ENCODE assay signal across 8 mouse cellular contexts in genomic region chr11:98964616-98965415, GRCm38 (mm10). TPM values are rescaled to one million over a fixed set of nuclear protein-coding genes. Genes with fewer than 3 reads are reported as not detected.
DNase-seq lines count a peak whose midpoint lies in the region; ATAC-seq lines count a peak whose summit lies in the region.

No protein-coding gene starts in this region.

- no peak overlapping the region for H3K4me2 ChIP-seq in midbrain, embryonic 16.5 days (ENCODE audit: low read length)
- peak overlapping the region; percentile 93 for H3K4me2 ChIP-seq in forebrain, embryonic 13.5 days
- peak overlapping the region; percentile 99 for H3K4me2 ChIP-seq in hindbrain, embryonic 13.5 days
- H3K4me2 ChIP-seq in liver, embryonic 16.5 days (ENCODE audit: low read depth, low read length) = peak overlapping the region; percentile 99; the same call in 1 of the 2 replicates

- H3K4me1 ChIP-seq in midbrain, embryonic 10.5 days = peaks cover 100% of the 10 kb centered on the region
- H3K4me1 ChIP-seq in midbrain, embryonic 16.5 days (ENCODE audit: control insufficient read depth, insufficient read depth, low read length) = peaks cover 85% of the 10 kb centered on the region
- H3K4me1 ChIP-seq in forebrain, embryonic 13.5 days = peaks cover 100% of the 10 kb centered on the region
- peaks cover 99% of the 10 kb centered on the region for H3K4me1 ChIP-seq in hindbrain, embryonic 13.5 days (replicated peaks)
- peaks cover 52% of the 10 kb centered on the region for H3K4me1 ChIP-seq in liver, embryonic 16.5 days (ENCODE audit: control insufficient read depth, low read depth, low read length)

- H3K36me3 ChIP-seq in midbrain, embryonic 10.5 days = peaks cover 14% of the 10 kb centered on the region; the same call in 1 of the 2 replicates
- no peaks in the 10 kb centered on the region for H3K36me3 ChIP-seq in midbrain, embryonic 16.5 days (ENCODE audit: control insufficient read depth, insufficient read depth, low read length)
- no peaks in the 10 kb centered on the region for H3K36me3 ChIP-seq in forebrain, embryonic 13.5 days (ENCODE audit: poor library complexity, severe bottlenecking)
- H3K36me3 ChIP-seq in hindbrain, embryonic 13.5 days = no peaks in the 10 kb centered on the region
- no peaks in the 10 kb centered on the region for H3K36me3 ChIP-seq in liver, embryonic 16.5 days (ENCODE audit: control insufficient read depth, insufficient read depth)

- DNase-seq in midbrain, embryonic 10.5 days (ENCODE audit: low spot score) = peak; percentile 38
- DNase-seq in thymus, postnatal 14 days = peak; percentile 81
- DNase-seq in left cerebral cortex, adult 8-10 months (ENCODE audit: low spot score in 2 of 2) = no peak
- DNase-seq in urinary bladder, adult 2 months (ENCODE audit: low spot score) = no peak

- no peak for ATAC-seq in midbrain, embryonic 16.5 days
- no peak for ATAC-seq in forebrain, embryonic 13.5 days
- no peak for ATAC-seq in hindbrain, embryonic 13.5 days (ENCODE audit: low FRiP score)
- ATAC-seq in liver, embryonic 16.5 days (ENCODE audit: low read depth) = no peak

- 18% methylated on average over 15 of the region's 15 CpGs for WGBS in midbrain, embryonic 10.5 days
- 29% methylated on average over 15 of the region's 15 CpGs for WGBS in midbrain, embryonic 16.5 days
- 22% methylated on average over 15 of the region's 15 CpGs for WGBS in forebrain, embryonic 13.5 days
- 10% methylated on average over 15 of the region's 15 CpGs for WGBS in hindbrain, embryonic 13.5 days
- 37% methylated on average over 15 of the region's 15 CpGs for WGBS in liver, embryonic 16.5 days (ENCODE audit: insufficient replicate concordance)

- H3K9ac ChIP-seq in midbrain, embryonic 16.5 days (ENCODE audit: low read depth, low read length) = no peak overlapping the region
- H3K9ac ChIP-seq in forebrain, embryonic 13.5 days = peak overlapping the region; percentile 55
- peak overlapping the region; percentile 85 for H3K9ac ChIP-seq in hindbrain, embryonic 13.5 days
- no peak overlapping the region for H3K9ac ChIP-seq in liver, embryonic 16.5 days (ENCODE audit: low read depth, low read length)

- peak overlapping the region; percentile 74 for H3K4me3 ChIP-seq in midbrain, embryonic 10.5 days
- no peak overlapping the region for H3K4me3 ChIP-seq in midbrain, embryonic 16.5 days (ENCODE audit: low read depth, low read length)
- H3K4me3 ChIP-seq in forebrain, embryonic 13.5 days = 0 out of 2 replicates have a peak overlapping the region, but pooled peaks have one; percentile 66
- H3K4me3 ChIP-seq in hindbrain, embryonic 13.5 days = peak overlapping the region; percentile 64
- H3K4me3 ChIP-seq in liver, embryonic 16.5 days (ENCODE audit: low read depth, low read length) = no peak overlapping the region

- peak overlapping the region; percentile 85 for H3K27ac ChIP-seq in midbrain, embryonic 10.5 days (replicated peaks)
- H3K27ac ChIP-seq in midbrain, embryonic 16.5 days (ENCODE audit: low read length) = no peak overlapping the region
- H3K27ac ChIP-seq in forebrain, embryonic 13.5 days = peak overlapping the region; percentile 74
- peak overlapping the region; percentile 95 for H3K27ac ChIP-seq in hindbrain, embryonic 13.5 days
- H3K27ac ChIP-seq in liver, embryonic 16.5 days (ENCODE audit: low read length) = peak overlapping the region; percentile 67; the same call in 1 of the 2 replicates

- H3K9me3 ChIP-seq in midbrain, embryonic 10.5 days (replicated peaks) = no peaks in the 10 kb centered on the region
- no peaks in the 10 kb centered on the region for H3K9me3 ChIP-seq in midbrain, embryonic 16.5 days (replicated peaks; ENCODE audit: control insufficient read depth, low read length, poor library complexity, severe bottlenecking)
- H3K9me3 ChIP-seq in forebrain, embryonic 13.5 days (replicated peaks) = no peaks in the 10 kb centered on the region
- no peaks in the 10 kb centered on the region for H3K9me3 ChIP-seq in hindbrain, embryonic 13.5 days
- H3K9me3 ChIP-seq in liver, embryonic 16.5 days (replicated peaks; ENCODE audit: control insufficient read depth, low read length) = no peaks in the 10 kb centered on the region

- peaks cover 62% of the 10 kb centered on the region for H3K27me3 ChIP-seq in midbrain, embryonic 10.5 days (ENCODE audit: low read depth, poor library complexity, severe bottlenecking)
- peaks cover 10% of the 10 kb centered on the region for H3K27me3 ChIP-seq in midbrain, embryonic 16.5 days (ENCODE audit: control insufficient read depth, insufficient read depth, low read depth, low read length)
- H3K27me3 ChIP-seq in forebrain, embryonic 13.5 days = peaks cover 27% of the 10 kb centered on the region
- H3K27me3 ChIP-seq in hindbrain, embryonic 13.5 days = no peaks in the 10 kb centered on the region
- peaks cover 65% of the 10 kb centered on the region for H3K27me3 ChIP-seq in liver, embryonic 16.5 days (ENCODE audit: control insufficient read depth, insufficient read depth, low read depth, low read length)

RNA-seq across cellular contexts. Expression of gene Gjd3, which starts 18.0 kb away (rescaled TPM):
- 0.16 TPM in 1 of 2 replicates, not detected in the other for polyA plus RNA-seq in midbrain, embryonic 10.5 days (2016; fragmentation: Nextera tagmentation; extraction: Ambion mirVana)
- polyA plus RNA-seq in midbrain, embryonic 16.5 days (2015; fragmentation: Nextera tagmentation; extraction: Ambion mirVana) = 1.0 and 1.9 TPM in 2 replicates
- polyA plus RNA-seq in forebrain, embryonic 13.5 days (2015; fragmentation: Nextera tagmentation; extraction: Ambion mirVana) = 0.21 TPM in 1 of 2 replicates, not detected in the other
- 1.5 and 1.6 TPM in 2 replicates for polyA plus RNA-seq in hindbrain, embryonic 13.5 days (2015; fragmentation: Nextera tagmentation; extraction: Ambion mirVana)
- 0.15 TPM in 1 of 2 replicates, not detected in the other for polyA plus RNA-seq in liver, embryonic 16.5 days (2015; fragmentation: Nextera tagmentation; extraction: Ambion mirVana)
- 1 to 10 TPM; 1.2 to 1.8 (median 1.4) TPM for total RNA-seq in left cerebral cortex, adult 8-10 months (2022)
- polyA plus RNA-seq in urinary bladder, adult 2 months (2012; rRNA removed) = 0.55 and 0.87 TPM in 2 replicates

RNA-seq across cellular contexts. Expression of gene Rara, which starts 37.2 kb away (rescaled TPM):
- 15.5 and 16.1 TPM in 2 replicates for polyA plus RNA-seq in midbrain, embryonic 10.5 days (2016; fragmentation: Nextera tagmentation; extraction: Ambion mirVana)
- polyA plus RNA-seq in midbrain, embryonic 16.5 days (2015; fragmentation: Nextera tagmentation; extraction: Ambion mirVana) = 9.5 and 9.6 TPM in 2 replicates
- polyA plus RNA-seq in forebrain, embryonic 13.5 days (2015; fragmentation: Nextera tagmentation; extraction: Ambion mirVana) = 8.7 and 10.2 TPM in 2 replicates
- polyA plus RNA-seq in hindbrain, embryonic 13.5 days (2015; fragmentation: Nextera tagmentation; extraction: Ambion mirVana) = 17.1 and 20.3 TPM in 2 replicates
- polyA plus RNA-seq in liver, embryonic 16.5 days (2015; fragmentation: Nextera tagmentation; extraction: Ambion mirVana) = 4.2 and 5.4 TPM in 2 replicates
- 10 to 100 TPM; 11.1 to 11.7 (median 11.4) TPM for total RNA-seq in left cerebral cortex, adult 8-10 months (2022)
- polyA plus RNA-seq in urinary bladder, adult 2 months (2012; rRNA removed) = 8.5 and 13.7 TPM in 2 replicates

RNA-seq across cellular contexts. Expression of gene Cdc6, which starts 57.2 kb away (rescaled TPM):
- 53.3 and 67.8 TPM in 2 replicates for polyA plus RNA-seq in midbrain, embryonic 10.5 days (2016; fragmentation: Nextera tagmentation; extraction: Ambion mirVana)
- 2.4 TPM in 2 replicates for polyA plus RNA-seq in midbrain, embryonic 16.5 days (2015; fragmentation: Nextera tagmentation; extraction: Ambion mirVana)
- 23.0 and 26.9 TPM in 2 replicates for polyA plus RNA-seq in forebrain, embryonic 13.5 days (2015; fragmentation: Nextera tagmentation; extraction: Ambion mirVana)
- polyA plus RNA-seq in hindbrain, embryonic 13.5 days (2015; fragmentation: Nextera tagmentation; extraction: Ambion mirVana) = 5.9 and 6.0 TPM in 2 replicates
- 52.7 and 57.3 TPM in 2 replicates for polyA plus RNA-seq in liver, embryonic 16.5 days (2015; fragmentation: Nextera tagmentation; extraction: Ambion mirVana)
- total RNA-seq in left cerebral cortex, adult 8-10 months (2022) = under 1 TPM; 0.15 to 0.91 (median 0.25) TPM
- polyA plus RNA-seq in urinary bladder, adult 2 months (2012; rRNA removed) = 2.7 and 3.8 TPM in 2 replicates

RNA-seq across cellular contexts. Expression of gene Top2a, which starts 59.2 kb away (rescaled TPM):
- 357 and 364 TPM in 2 replicates for polyA plus RNA-seq in midbrain, embryonic 10.5 days (2016; fragmentation: Nextera tagmentation; extraction: Ambion mirVana)
- polyA plus RNA-seq in midbrain, embryonic 16.5 days (2015; fragmentation: Nextera tagmentation; extraction: Ambion mirVana) = 20.4 and 29.1 TPM in 2 replicates
- 276 and 284 TPM in 2 replicates for polyA plus RNA-seq in forebrain, embryonic 13.5 days (2015; fragmentation: Nextera tagmentation; extraction: Ambion mirVana)
- polyA plus RNA-seq in hindbrain, embryonic 13.5 days (2015; fragmentation: Nextera tagmentation; extraction: Ambion mirVana) = 55.7 and 62.2 TPM in 2 replicates
- polyA plus RNA-seq in liver, embryonic 16.5 days (2015; fragmentation: Nextera tagmentation; extraction: Ambion mirVana) = 189 and 201 TPM in 2 replicates
- total RNA-seq in left cerebral cortex, adult 8-10 months (2022) = 1 to 10 TPM in 3 of 4 experiments, under 1 TPM in 1; 0.94 to 2.5 (median 1.4) TPM
- polyA plus RNA-seq in urinary bladder, adult 2 months (2012; rRNA removed) = 4.7 and 6.0 TPM in 2 replicates

Comparison
In these comparisons a context has a peak if more than half of its experiments do, and no peak if none do; other contexts are left out.
1. H3K4me3 ChIP-seq: peak in midbrain, embryonic 10.5 days (single experiment), forebrain, embryonic 13.5 days (single experiment) and hindbrain, embryonic 13.5 days (single experiment); none in midbrain, embryonic 16.5 days (single experiment) and liver, embryonic 16.5 days (single experiment).
2. DNase-seq: peak in midbrain, embryonic 10.5 days (single experiment) and thymus, postnatal 14 days (single experiment); none in left cerebral cortex, adult 8-10 months (0 of 2) and urinary bladder, adult 2 months (single experiment).
3. H3K9ac ChIP-seq: peak in forebrain, embryonic 13.5 days (single experiment) and hindbrain, embryonic 13.5 days (single experiment); none in midbrain, embryonic 16.5 days (single experiment) and liver, embryonic 16.5 days (single experiment).